Mouse (Mus musculus) gastrocnemius, adult 2 months (tissue): Measurements from ENCODE around the gene Aloxe3. TPM values are rescaled to one million over a fixed set of nuclear protein-coding genes. Genes with fewer than 3 reads are reported as not detected.

Experiments used
- DNase-seq: peaks from one replicate; pipeline ENCODE4 v3.0.0; 2022
- H3K27ac ChIP-seq: fragments of 200-600 bp; 2 replicates; pipeline ENCODE4 v1.8.1; 2022; ENCODE audit warnings: mild to moderate bottlenecking
- H3K4me3 ChIP-seq: fragments of 200-600 bp; 2 replicates; pipeline ENCODE4 v1.8.1; 2022; ENCODE audit warnings: mild to moderate bottlenecking, moderate library complexity
- CTCF ChIP-seq: fragments of 200-600 bp; IDR thresholded peaks from 2 replicates; pipeline ENCODE4 v1.8.1; 2022; ENCODE audit warnings: antibody characterized with exemption, mild to moderate bottlenecking, moderate library complexity
- intact Hi-C: fragments of 180-260 bp; cut with DNase I; formaldehyde crosslinking; loops from one replicate; pipeline ENCODE4 v1.15.1; 2025
- long read RNA-seq, 2 experiments: library from polyadenylated mRNA; stranded (forward); transcript quantifications; one replicate each; pipeline ENCODE4 v2.0.0; 2021
- total RNA-seq, 2 experiments: library from RNA; stranded (reverse); gene quantifications; 2 replicates each; pipeline ENCODE4 v1.2.3; 2021

The Aloxe3 gene
- total RNA-seq, result not detected
- long read RNA-seq, experiment 1, result 0 reads
- long read RNA-seq, experiment 2, result 0 reads

DNA sequence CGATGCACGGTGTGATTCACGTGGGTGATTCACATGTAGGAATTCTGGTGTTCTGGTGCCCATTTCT, at the start of gene Aloxe3:
TSS of gene Aloxe3 (plus strand) at position 45 of the 67 bp plus-strand sequence.
- intact Hi-C loops, result loop anchor here (5.0 kb wide), 1 partner anchor 117 kb away; no protein-coding TSS in a partner anchor
- TF ChIP-seq CTCF, result no peak
- no peak for DNase-seq
- peak within 1 kb of the TSS; percentile 89 for H3K27ac ChIP-seq
- H3K4me3 ChIP-seq, result peak within 1 kb of the TSS; percentile 74

- no peak overlapping the region for H3K4me3 ChIP-seq
- intact Hi-C loops, result no loop called here
- no peak for DNase-seq
- no peak for TF ChIP-seq CTCF
- H3K27ac ChIP-seq, result no peak overlapping the region
These were observed 49.1 kb upstream of the Aloxe3 start for GRCm38 (mm10) chr11:69076572-69076971.

GRCm38 (mm10) chr11:69077316-69077715, 48.4 kb upstream of the Aloxe3 start:
- no peak for DNase-seq
- no peak overlapping the region for H3K4me3 ChIP-seq
- no peak for TF ChIP-seq CTCF
- intact Hi-C loops, result no loop called here
- no peak overlapping the region for H3K27ac ChIP-seq

- Histone ChIP-seq H3K4me3 (no peak overlapping the region), H3K27ac (no peak overlapping the region)
- no peak for TF ChIP-seq CTCF
- DNase-seq, result no peak
- intact Hi-C loops, result no loop called here
These were observed 47.7 kb upstream of the Aloxe3 start for GRCm38 (mm10) chr11:69078041-69078440.

DNA sequence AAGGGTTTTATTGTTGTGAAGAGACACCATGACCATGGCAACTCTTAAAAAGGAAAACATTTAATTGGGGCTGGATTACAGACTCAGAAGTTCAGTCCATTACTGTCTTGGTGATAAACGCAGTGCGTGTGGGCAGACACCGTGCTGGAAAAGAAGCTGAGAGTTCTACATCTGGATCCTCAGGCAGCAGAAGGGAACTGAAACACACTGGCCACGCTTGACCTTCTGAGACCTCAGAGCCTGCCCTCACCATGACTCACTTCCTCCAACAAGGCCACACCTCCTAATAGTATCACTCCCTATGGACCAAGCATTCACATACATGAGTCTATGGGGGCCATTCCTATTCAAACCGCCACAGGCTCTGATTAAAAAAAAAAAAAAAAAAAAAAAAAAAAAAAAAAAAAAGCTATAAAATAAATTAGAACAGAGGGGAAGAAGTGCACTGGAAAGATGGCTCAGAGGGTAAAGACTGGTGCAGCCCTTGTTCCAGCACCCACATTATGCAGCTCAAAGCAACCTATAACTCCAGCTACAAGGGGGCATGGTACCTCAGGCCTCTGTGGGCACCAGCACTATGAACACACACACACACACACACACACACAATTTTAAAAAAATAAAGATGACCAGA, 46.8 kb upstream of the Aloxe3 start:
- no peak for DNase-seq

GRCm38 (mm10) chr11:69080102-69080854, 45.4 kb upstream of the Aloxe3 start:
- intact Hi-C loops, result no loop called here
- H3K4me3 ChIP-seq, result no peak overlapping the region

More for the DNA sequence above, 46.8 kb upstream of the Aloxe3 start:
- intact Hi-C loops, result no loop called here
- peak overlapping the region; percentile 58 for H3K27ac ChIP-seq
- no peak overlapping the region for H3K4me3 ChIP-seq
- TF ChIP-seq CTCF, result no peak

GRCm38 (mm10) chr11:69080855-69081222, 44.9 kb upstream of the Aloxe3 start:
- no peak overlapping the region for H3K4me3 ChIP-seq
- TF ChIP-seq CTCF, result no peak
- H3K27ac ChIP-seq, result no peak overlapping the region
- intact Hi-C loops, result no loop called here
- no peak for DNase-seq

More at GRCm38 (mm10) chr11:69080102-69080854, 45.4 kb upstream of the Aloxe3 start:
- no peak for TF ChIP-seq CTCF
- H3K27ac ChIP-seq, result no peak overlapping the region; the same call in 1 of the 2 replicates
- DNase-seq, result no peak

GRCm38 (mm10) chr11:69081613-69082012, 44.1 kb upstream of the Aloxe3 start:
- no peak for DNase-seq
- intact Hi-C loops, result no loop called here
- no peak for TF ChIP-seq CTCF
- no peak overlapping the region for H3K27ac ChIP-seq
- H3K4me3 ChIP-seq, result no peak overlapping the region

DNA sequence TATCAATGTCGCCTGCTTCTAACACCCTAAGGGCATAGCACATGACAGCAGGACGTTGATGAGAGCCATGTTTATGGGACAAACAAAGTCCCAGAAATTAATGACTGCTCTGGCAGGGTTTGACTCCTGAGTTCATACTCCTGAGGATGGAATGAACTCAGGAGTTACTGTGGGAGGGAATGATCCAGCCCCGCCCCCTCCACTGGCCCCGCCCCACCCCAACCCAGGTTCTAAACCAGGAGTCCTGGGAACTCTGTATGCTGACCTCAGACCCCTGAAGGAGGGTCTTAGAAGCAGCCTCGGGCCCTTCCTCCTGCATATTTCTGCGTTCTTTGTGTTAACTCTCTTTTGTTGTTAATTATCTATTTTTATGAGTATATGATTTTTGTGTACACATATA, 40.1 kb upstream of the Aloxe3 start:
- TF ChIP-seq CTCF, result no peak
- intact Hi-C loops, result no loop called here

DNA sequence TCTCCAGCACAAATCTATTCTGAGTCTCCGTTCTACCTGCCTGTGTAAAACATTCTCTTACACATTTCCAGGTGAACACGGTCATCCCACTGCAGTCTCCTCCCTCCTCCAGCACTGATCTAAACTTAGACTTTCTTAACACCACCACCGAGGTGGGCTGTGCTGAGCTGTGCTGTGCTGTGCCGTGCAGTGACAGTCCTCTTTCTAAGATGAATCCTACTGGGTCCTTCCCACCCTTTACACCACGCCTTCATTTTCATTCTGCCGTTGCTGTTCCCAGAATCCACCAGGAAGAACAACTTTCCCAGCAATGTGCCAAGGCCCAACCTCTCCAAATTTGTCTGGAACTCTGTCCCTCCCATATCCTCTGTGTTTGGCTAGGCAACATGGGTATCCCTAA, 39.3 kb upstream of the Aloxe3 start:
- Histone ChIP-seq H3K27ac (peak overlapping the region; percentile 31; the same call in 1 of the 2 replicates), H3K4me3 (no peak overlapping the region)
- peak; percentile 36 for DNase-seq
- intact Hi-C loops, result no loop called here
- no peak for TF ChIP-seq CTCF

More for the DNA sequence above, 40.1 kb upstream of the Aloxe3 start:
- no peak overlapping the region for H3K27ac ChIP-seq
- no peak overlapping the region for H3K4me3 ChIP-seq
- peak; percentile 12 for DNase-seq

GRCm38 (mm10) chr11:69087082-69087481, 38.6 kb upstream of the Aloxe3 start:
- peak; percentile 15 for DNase-seq
- peak overlapping the region; percentile 100 for H3K27ac ChIP-seq
- no peak for TF ChIP-seq CTCF
- intact Hi-C loops, result no loop called here
- no peak overlapping the region for H3K4me3 ChIP-seq

GRCm38 (mm10) chr11:69087597-69087996, 38.1 kb upstream of the Aloxe3 start:
- DNase-seq, result peak; percentile 13
- no peak for TF ChIP-seq CTCF
- Histone ChIP-seq H3K4me3 (no peak overlapping the region), H3K27ac (peak overlapping the region; percentile 100)
- intact Hi-C loops, result no loop called here

DNA sequence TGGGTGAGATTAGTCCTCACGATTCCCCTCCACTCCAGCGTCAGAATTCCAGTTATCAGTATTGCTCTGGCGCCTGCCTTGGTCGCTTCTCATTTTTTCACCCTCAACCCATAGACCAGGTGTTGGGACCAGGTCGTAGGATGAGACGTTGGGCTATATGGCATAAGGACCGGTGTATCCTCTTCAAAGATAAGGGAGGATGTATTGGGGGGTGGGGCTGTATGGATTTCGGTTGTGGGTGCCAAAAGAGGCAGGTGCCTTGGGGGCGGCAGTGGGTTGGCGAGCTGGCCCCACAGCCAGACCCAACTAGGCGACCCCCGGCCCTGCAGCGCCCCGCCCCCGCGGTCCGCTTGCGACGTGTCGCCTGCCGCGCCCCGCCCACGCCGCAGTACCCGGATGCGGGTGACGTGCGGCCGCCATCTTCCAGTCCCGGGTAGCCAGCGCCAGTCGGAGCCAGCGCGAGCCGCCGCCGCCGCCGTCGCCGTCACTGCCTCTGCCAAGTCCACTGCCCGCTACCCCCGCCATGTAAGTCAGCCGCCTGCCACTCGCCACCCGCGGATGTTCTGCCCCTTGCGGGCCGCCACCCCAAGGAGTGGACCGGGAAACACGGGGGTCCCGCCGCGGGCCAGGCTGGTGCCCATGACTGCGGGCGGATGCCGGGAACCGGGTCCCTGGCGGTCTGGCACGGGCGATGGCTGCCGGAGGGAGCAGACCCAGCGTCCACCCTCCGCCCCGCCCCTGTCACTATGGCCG, 37.4 kb upstream of the Aloxe3 start, which contains the start of gene Vamp2:
TSS of gene Vamp2 (plus strand) at position 388 of the 753 bp plus-strand sequence.
- intact Hi-C loops, result loop anchor here (2.0 kb wide), 1 partner anchor 15 kb away; no protein-coding TSS in a partner anchor
- Histone ChIP-seq H3K27ac (peak within 1 kb of the TSS; percentile 100), H3K4me3 (peak within 1 kb of the TSS; percentile 100)
- DNase-seq, result peak; percentile 96
- TF ChIP-seq CTCF, result no peak
